Mouse (Mus musculus): Measurements from ENCODE around the gene Drd5. TPM values are rescaled to one million over a fixed set of nuclear protein-coding genes. Genes with fewer than 3 reads are reported as not detected.

The Drd5 gene
- polyA plus RNA-seq (2017; shearing (Covaris generic)) = under 1 TPM; 0.06 to 0.49 TPM

DNA sequence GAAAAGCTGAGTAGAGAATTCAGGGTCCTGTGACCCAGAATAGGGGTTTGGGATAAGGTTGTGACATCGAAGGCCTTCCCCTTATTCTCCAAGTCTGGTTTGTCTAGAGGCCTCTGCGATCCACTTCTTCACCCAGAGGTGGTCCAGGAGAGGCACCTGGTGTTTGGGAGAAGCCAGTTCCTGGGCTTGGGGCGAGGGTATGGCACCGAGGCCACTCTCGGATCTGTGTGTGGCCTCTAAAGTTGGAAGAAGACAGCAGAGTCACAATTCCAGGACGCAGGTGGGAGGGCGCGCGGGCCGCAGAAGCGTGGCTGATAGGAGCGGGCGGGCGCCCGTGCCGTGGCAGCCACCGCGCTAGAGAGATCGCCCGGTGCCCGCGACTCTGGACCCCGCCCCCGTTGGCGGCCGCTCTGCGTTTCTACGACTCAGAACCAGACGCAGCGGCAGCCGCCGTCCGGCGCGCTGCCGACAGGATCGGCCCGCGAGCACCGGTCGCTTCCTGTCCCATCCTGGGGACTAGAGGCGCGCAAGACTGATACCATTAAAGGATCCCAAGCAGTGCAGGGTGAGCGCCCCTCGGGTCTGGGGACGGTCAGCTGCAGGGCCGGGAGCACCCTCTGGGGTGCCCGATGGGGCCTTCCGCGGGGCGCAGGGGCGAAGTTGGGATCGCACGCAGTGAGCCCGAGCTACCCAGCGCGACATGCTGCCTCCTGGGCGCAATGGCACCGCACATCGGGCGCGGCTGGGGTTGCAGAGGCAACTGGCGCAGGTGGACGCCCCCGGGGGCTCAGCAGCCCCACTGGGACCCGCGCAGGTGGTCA lies at the start of gene Drd5:
Gene Drd5, plus strand, starts transcription at position 402 of the 821 bp plus-strand sequence.

DNA sequence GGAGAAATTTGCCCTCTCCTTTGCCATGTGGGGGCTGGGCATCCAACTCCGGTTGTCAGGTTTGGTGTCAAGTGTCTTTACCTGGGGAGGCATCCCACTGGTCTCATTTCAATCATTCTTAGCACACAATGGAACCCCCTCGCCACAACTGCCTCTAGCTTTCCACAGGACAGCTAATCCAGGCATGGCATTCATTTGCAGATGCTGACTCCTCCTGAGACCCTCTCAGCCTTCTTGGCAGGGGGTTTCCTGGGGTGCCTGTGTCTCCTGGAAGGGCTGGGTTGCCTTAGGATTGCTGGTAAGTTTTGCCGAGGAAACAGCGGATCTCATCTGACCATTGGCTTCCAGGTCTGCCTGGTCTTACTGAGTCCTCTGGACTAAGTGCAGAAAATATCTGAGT lies 43.4 kb upstream of the Drd5 start, which contains the start of gene Otop1:
Gene Otop1, plus strand, starts transcription at position 202 of the 400 bp plus-strand sequence.

Other genes starting within 250 kb of the Drd5 start
- 1 to 10 TPM in 1 of 2 experiments, under 1 TPM in 1; 0.18 to 1.4 TPM for gene Nsg1, start 159.5 kb upstream of the Drd5 start, polyA plus RNA-seq (2017; shearing (Covaris generic))
- 10 to 100 TPM; 16.5 to 28.7 TPM for gene Zbtb49, start 98.9 kb upstream of the Drd5 start, polyA plus RNA-seq (2017; shearing (Covaris generic))
- gene Lyar, start 98.9 kb upstream of the Drd5 start, polyA plus RNA-seq (2017; shearing (Covaris generic)) = 10 to 100 TPM; 41.7 to 45.3 TPM
- gene Tmem128, start 59.2 kb upstream of the Drd5 start, polyA plus RNA-seq (2017; shearing (Covaris generic)) = 100 to 1,000 TPM in 1 of 2 experiments, 10 to 100 TPM in 1; 96.5 to 118 TPM
- under 1 TPM in 1 of 2 experiments, not detected in 1; 0.53 TPM for gene Otop1, start 43.4 kb upstream of the Drd5 start, polyA plus RNA-seq (2017; shearing (Covaris generic))
- 10 to 100 TPM; 10.5 to 19.2 TPM for gene Slc2a9, start 183.8 kb downstream of the Drd5 start, polyA plus RNA-seq (2017; shearing (Covaris generic))
- gene Wdr1, start 243.9 kb downstream of the Drd5 start, polyA plus RNA-seq (2017; shearing (Covaris generic)) = 100 to 1,000 TPM; 520 to 561 TPM

Measured in inflammation-experienced regulatory T-cells (primary cell).